Mouse (Mus musculus) thymus, postnatal 14 days (tissue): ENCODE measurements at regions not wholly inside any gene's neighbourhood (a gene's known extent, or its start where the extent isn't known, plus 50 kb on each side); places are given as distances from the start of the nearest gene placed in this dataset.

Source experiments
- DNase-seq: peaks from one replicate; pipeline ENCODE4 v3.0.0; 2021

DNA sequence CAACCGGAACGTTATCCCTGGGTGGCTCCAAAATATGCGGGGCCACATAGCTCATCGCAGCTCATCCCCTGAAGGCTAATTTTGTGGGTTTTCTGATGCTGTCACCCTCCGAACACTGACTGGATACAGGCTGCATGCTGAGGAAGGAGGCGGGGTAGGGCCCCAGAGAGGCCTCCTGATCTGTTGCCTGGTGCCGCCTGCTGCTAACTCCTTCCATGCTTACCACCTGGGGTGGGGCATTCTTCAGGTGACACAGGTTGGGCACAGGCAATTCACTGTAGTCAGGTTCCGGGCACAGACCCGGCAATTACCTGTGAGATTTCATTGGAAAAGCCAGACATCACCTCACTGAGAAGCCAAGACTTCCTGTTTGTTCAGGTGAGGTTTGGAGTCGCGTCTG, 213.4 kb upstream of the Kazn start:
- DNase-seq: no peak

GRCm38 (mm10) chr4:142450884-142451283, 211.7 kb upstream of the Kazn start:
- no peak for DNase-seq

DNA sequence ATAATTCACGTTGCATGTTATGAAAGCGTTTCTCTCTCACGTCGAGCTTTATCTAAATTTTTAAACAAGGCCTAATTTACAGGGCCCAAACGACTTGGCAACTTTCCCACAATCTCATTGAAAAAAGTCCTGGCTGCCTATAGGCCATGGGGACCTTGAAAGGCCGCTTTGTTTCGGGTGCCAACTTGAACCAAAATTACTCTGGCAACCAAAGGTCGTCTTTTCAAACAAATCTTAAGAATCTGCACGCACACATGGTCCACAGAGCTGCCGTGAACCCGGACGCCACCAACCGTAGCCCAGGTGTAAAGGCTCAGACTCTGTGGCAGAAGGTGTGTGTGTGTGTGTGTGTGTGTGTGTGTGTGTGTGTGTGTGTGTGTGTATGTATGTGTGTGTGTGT, 210.5 kb upstream of the Kazn start:
- no peak for DNase-seq

DNA sequence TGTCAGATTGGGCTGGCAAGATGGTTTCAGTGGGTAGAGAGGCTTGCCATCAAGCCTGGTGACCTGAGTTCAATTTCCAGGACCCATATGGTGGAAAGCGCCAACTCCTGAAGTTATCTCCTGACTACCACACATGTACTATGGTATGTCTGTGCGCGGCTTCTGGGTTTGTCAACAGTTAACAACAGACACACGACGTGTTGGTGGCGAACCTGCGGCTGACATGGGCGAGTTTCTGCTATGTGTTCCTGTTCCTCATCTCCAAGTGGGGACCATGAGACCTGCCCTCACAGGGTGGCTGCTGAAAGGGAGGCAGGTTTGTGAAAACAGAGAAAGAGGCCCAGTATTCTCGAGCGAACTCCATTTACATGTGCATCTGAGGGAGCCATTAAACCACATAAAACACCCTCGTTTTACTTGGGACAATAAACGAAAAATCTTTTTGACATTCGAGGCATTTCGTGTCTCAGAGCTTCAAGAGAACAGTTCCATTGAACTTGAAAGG, 210.0 kb upstream of the Kazn start:
- no peak for DNase-seq

GRCm38 (mm10) chr4:142447529-142447928, 208.3 kb upstream of the Kazn start:
- no peak for DNase-seq

DNA sequence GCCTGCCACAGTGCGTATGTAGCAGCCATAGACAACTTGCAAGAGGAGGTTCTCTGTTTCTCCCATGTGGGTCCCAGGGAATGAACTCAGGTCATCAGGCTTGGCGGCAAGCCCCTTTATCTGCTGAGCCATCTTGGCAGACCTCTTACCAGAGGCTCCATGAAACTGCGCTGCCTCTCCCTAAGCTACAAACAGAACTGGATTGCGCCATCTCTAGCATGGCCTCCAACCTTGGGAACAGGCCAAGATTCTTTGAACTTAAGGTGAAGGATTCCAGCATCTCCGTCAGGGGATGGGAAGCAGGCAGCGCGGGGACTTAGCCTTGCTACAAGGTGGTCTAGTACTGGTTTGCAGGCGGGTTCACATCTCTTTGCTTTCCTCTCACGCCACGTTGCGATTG, 201.8 kb upstream of the Kazn start:
- no peak for DNase-seq

GRCm38 (mm10) chr4:142439450-142440183, 200.4 kb upstream of the Kazn start:
- no peak for DNase-seq

DNA sequence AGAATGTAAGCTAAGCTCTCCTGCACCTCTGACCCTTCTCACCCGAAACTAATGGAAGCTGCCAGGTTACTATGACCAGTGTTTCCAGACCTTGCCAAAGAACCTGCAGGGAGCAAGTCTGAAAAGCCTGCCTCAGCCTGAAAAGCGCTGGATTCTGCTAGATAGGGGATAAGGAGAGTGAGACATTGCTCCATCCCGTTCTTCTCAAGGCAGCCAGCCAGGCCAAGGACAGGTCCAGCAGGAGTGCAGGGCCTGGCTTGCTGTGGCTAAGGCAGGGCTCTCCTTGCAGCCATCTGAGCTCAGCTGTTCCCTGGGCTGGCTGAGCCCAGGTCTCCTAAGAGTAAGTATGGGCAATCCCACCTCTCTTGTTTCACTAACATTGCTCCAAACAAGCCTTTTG, 185.4 kb upstream of the Kazn start:
- no peak for DNase-seq

- DNase-seq: no peak
These were observed 181.2 kb upstream of the Kazn start for GRCm38 (mm10) chr4:142420427-142420826.

DNA sequence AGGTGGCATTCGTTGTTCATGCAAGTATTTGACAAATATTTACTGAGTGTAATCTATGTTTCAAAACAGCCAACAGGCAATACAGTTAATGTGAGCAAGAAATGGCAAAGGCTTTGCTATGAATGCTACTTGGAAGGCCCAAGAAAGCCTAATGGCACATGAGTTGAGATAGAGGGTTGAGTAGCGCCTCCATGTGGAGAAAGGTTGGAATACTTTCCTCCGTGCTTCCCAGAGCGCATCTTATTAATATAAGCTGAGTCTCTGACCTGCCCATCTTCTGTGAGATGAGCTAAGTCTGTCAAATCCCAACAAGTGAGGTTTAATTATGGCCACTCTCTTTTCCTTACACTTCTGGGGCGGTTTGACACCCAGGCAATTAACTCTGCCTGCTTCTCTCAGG, 175.7 kb upstream of the Kazn start:
- DNase-seq: no peak

DNA sequence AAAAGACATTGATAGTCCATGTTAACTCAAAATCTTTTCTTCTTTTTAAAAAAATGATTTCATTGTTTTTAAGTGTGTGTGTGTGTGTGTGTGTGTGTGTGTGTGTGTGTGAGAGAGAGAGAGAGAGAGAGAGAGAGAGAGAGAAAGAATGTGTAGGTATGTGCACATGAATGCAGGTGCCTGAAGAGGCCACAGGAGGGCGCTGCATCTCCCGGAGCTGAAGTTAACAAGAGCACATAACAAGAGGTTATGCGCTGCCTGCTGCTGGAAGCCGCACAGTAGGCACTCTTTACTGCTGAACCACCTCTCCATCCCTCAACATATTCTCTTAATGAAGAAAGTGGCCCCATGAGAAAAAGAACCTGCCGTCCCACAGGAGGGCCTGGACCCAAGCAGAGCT, 172.6 kb upstream of the Kazn start:
- DNase-seq: no peak

DNA sequence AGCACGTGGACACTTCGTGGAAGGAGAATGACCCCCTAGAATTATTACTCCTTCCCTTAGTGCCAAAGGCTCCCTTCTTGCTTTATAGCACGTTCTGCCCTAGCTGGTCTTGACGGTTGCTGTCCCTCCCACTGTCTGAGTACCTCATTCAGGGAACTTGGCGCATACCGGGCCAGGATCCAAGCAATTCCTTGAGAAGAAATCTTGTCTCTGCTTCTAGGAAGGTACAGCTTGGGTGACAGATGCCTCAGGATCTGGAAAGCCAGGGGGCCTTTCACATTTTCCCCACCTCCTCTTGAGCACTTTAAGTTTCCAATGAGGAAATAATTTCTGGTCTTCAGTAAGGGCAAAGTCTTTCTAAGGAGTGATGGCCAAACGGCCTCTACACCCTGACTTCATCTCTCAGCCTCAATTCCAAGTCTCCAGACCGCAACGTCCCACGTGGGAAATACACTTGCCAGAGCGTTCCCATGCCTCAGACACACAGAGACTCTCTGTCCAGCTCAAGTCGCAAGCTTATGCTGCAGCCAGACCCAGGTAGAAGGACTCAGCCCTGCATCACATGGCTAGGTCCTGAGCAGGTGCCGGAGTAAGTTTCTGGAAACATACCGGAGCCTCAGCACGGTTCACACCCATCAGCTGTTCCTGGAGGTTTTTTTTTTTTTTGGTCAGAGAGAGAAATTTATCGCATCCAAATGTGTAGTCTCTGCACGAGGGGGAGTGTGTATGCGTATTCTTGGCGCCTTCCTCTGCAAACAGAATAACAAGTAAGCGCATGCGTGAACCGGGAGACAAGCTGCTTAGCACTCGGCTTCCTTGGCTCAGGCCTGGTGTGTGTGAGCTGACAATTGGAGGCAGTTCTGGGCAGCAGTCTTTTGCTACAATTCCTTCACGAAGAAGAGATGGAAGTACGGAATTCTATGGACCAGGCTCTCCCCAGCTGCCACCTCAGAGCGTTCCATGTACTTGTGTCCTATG, 171.7 kb upstream of the Kazn start:
- DNase-seq: no peak

- no peak for DNase-seq
These were observed 158.7 kb upstream of the Kazn start for GRCm38 (mm10) chr4:142397858-142398257.

GRCm38 (mm10) chr4:142392924-142393323, 153.7 kb upstream of the Kazn start:
- no peak for DNase-seq

GRCm38 (mm10) chr4:142390531-142391195, 151.5 kb upstream of the Kazn start:
- no peak for DNase-seq

GRCm38 (mm10) chr4:142388476-142388875, 149.3 kb upstream of the Kazn start:
- no peak for DNase-seq

DNA sequence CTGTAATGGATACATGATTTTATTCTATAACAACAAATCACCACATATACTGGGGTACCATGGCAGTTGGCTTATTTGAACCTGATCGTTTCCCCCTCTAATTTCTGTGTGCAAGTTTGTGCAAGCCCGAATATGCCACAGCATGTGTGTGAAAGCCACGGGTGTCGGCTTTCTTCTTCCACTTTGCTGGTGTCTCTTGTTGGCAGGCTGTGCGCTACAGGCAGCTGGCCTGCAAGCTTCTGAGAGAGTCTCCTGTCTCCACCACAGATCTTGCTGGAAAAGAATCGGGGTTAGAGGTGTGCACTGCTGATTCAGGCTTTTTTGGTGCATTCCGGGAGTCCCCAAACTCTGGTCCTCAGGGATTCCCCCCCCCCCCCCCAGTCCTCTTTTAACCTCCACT, 142.0 kb upstream of the Kazn start:
- no peak for DNase-seq

GRCm38 (mm10) chr4:142378452-142378851, 139.3 kb upstream of the Kazn start:
- no peak for DNase-seq

DNA sequence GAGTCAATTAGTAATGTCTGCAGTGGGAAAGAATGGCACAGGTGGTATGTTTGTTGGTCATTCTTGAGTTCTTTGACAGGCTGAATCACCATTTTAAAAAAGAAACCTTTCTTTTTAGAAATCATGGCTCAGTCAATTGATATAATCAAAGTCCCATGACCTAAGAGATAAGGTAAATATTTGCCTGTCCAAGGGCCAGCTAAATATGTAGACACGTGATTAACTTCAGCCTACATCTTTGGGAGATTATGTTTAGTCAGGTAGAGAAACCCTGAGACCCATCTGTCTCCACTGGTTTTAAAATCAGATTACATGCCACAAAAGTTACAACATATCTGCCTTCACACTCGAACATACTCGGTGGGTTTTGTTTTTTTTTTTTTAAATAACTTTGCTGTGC, 128.6 kb upstream of the Kazn start:
- DNase-seq: no peak

- no peak for DNase-seq
These were observed 122.9 kb upstream of the Kazn start for GRCm38 (mm10) chr4:142362071-142362470.

GRCm38 (mm10) chr4:142358866-142359265, 119.7 kb upstream of the Kazn start:
- DNase-seq: no peak

GRCm38 (mm10) chr4:142355387-142355786, 116.2 kb upstream of the Kazn start:
- no peak for DNase-seq

GRCm38 (mm10) chr4:142353526-142353925, 114.3 kb upstream of the Kazn start:
- no peak for DNase-seq
